Mouse (Mus musculus) lung, postnatal 0 days (tissue): ENCODE results near the gene Tuba8. TPM values are rescaled to one million over a fixed set of nuclear protein-coding genes. Genes with fewer than 3 reads are reported as not detected.

ENCODE experiments used
- ATAC-seq: fragments of 200-750 bp; cut with Nextera tagmentation; 2 replicates; pipeline ENCODE4 v1.8.0; 2017; ENCODE audit warnings: moderate library complexity
- DNase-seq: peaks from one replicate; pipeline ENCODE4 v3.0.0-alpha.2; 2016; ENCODE audit warnings: low spot score
- H3K27ac ChIP-seq: fragments of 300-500 bp; sonication (generic); 2 replicates; pipeline ENCODE4 v1.5.1; 2014; ENCODE audit warnings: antibody characterized with exemption, mild to moderate bottlenecking, low read length, mixed read lengths
- H3K27me3 ChIP-seq: fragments of 300-500 bp; sonication (generic); replicated peaks from 2 replicates; pipeline ENCODE4 v1.6.1; 2014; ENCODE audit warnings: low read length, mixed read lengths; ENCODE audit not compliant: insufficient read depth
- H3K36me3 ChIP-seq: fragments of 300-500 bp; sonication (generic); 2 replicates; pipeline ENCODE4 v1.6.1; 2014; ENCODE audit warnings: low read length, mixed read lengths; ENCODE audit not compliant: insufficient read depth
- H3K4me1 ChIP-seq: fragments of 300-500 bp; sonication (generic); 2 replicates; pipeline ENCODE4 v1.6.1; 2014; ENCODE audit warnings: antibody characterized with exemption, low read depth, low read length, mixed read lengths; ENCODE audit not compliant: insufficient read depth
- H3K4me2 ChIP-seq: fragments of 300-500 bp; sonication (generic); replicated peaks from 2 replicates; pipeline ENCODE4 v1.6.1; 2014; ENCODE audit warnings: low read depth, mild to moderate bottlenecking, low read length, moderate library complexity, mixed read lengths
- H3K4me3 ChIP-seq: fragments of 300-500 bp; sonication (generic); 2 replicates; pipeline ENCODE4 v1.5.1; 2014; ENCODE audit warnings: low read depth, low read length
- H3K9ac ChIP-seq: fragments of 300-500 bp; sonication (generic); replicated peaks from 2 replicates; pipeline ENCODE4 v1.6.1; 2014; ENCODE audit warnings: low read depth, mild to moderate bottlenecking
- H3K9me3 ChIP-seq: fragments of 300-500 bp; sonication (generic); 2 replicates; pipeline ENCODE4 v1.6.1; 2016; ENCODE audit warnings: low read length, mixed read lengths
- CTCF ChIP-seq: IDR thresholded peaks from 2 replicates; pipeline ENCODE4 v1.5.1; 2016; ENCODE audit warnings: antibody characterized with exemption, mild to moderate bottlenecking
- EP300 ChIP-seq: IDR thresholded peaks from 2 replicates; pipeline ENCODE4 v1.6.1; 2016; ENCODE audit warnings: antibody characterized with exemption, mild to moderate bottlenecking, control low read depth
- WGBS: fragments of 180-500 bp; shearing (Covaris S2); extraction: QIAGEN DNeasy Blood & Tissue Kit; methylation state at CpG from one replicate; pipeline ENCODE4 v1.1.7; 2014; 5-methylcytosine and 5-hydroxymethylcytosine counted together
- polyA plus RNA-seq: library from polyadenylated mRNA; unstranded; fragments of >200 nt; fragmentation: Nextera tagmentation; extraction: Ambion mirVana; gene quantifications from 2 replicates; pipeline ENCODE4 v1.2.1, GENCODE M21; 2015

Tuba8 gene
- polyA plus RNA-seq, 1 experiment from 2014 or later, result 13.9 TPM

DNA sequence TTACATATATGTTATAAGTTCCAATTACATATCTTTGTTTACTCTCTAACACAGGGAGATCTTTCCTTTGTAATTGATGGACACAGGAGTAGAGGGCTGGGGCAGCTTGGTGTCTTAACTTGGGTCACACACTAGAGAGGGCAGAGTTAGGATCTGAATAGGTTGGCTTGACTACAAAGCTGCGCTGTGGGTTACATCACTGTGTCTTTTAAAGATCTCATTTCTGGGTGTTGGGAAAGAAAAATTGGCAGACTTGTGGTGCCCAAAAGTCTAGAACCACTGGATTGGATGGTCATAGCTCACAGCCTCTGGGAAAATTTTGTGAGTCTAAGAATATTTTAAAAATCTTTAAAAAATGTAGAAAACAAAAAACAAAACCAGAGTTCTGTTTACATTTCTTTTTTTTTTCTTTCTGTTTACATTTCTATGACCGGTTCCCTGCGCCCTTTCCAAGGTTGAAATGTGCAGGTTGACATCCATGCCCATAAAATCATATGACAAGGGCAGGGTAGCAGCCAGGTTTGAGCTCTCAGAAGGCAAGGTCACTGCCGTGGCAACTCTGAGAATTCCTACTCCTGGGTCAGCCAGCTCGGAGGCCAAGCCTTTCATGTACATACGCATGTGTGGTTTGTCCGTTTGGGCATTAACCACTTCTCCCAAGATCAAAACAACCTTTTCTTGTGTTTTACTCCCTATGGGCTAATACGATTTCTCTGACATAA lies 11.5 kb downstream of the Tuba8 start:
- WGBS, result 72% methylated on average over 8 of the region's 8 CpGs
- Histone ChIP-seq H3K36me3 (no peaks in the 10 kb centered on the region), H3K4me1 (no peaks in the 10 kb centered on the region), H3K27ac (no peak overlapping the region), H3K9ac (no peak overlapping the region), H3K27me3 (no peaks in the 10 kb centered on the region), H3K4me2 (no peak overlapping the region), H3K4me3 (no peak overlapping the region), H3K9me3 (no peaks in the 10 kb centered on the region)
- ATAC-seq, result no peak
- no peak for DNase-seq
- no peak for TF ChIP-seq EP300
- TF ChIP-seq CTCF, result no peak

GRCm38 (mm10) chr6:121223001-121223400 lies 12.5 kb downstream of the Tuba8 start:
- no peak for DNase-seq
- Histone ChIP-seq H3K4me2 (no peak overlapping the region), H3K4me3 (no peak overlapping the region), H3K9me3 (no peaks in the 10 kb centered on the region), H3K36me3 (no peaks in the 10 kb centered on the region), H3K27me3 (no peaks in the 10 kb centered on the region), H3K4me1 (no peaks in the 10 kb centered on the region), H3K27ac (no peak overlapping the region), H3K9ac (no peak overlapping the region)
- WGBS, result 96% methylated on average over 14 of the region's 14 CpGs
- no peak for ATAC-seq
- TF ChIP-seq CTCF (no peak), EP300 (no peak)

DNA sequence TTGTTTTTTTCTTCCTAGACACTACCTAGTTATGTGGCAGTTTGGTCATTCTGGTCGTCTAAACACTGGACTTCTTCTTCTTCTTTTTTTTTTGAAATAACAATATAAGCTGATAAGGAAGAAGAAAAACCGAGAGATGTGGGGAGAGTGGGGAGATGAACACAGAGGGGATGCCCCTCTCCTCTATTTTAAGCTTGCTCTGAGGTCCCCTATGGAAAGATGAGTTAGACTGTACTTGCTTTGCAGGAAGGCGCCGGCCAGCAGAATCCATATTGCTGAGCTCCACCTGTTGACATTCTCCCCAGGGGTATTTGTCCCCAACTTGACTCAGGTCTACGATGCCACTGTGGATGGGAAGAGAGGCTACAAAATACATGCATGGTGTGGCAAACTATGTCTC lies 13.6 kb downstream of the Tuba8 start:
- no peak for DNase-seq
- TF ChIP-seq CTCF (no peak), EP300 (no peak)
- H3K9ac ChIP-seq, result no peak overlapping the region
- no peak overlapping the region for H3K4me3 ChIP-seq
- 64% methylated on average over 5 of the region's 5 CpGs for WGBS
- H3K4me1 ChIP-seq, result no peaks in the 10 kb centered on the region
- H3K4me2 ChIP-seq, result no peak overlapping the region
- H3K9me3 ChIP-seq, result no peaks in the 10 kb centered on the region
- H3K27ac ChIP-seq, result no peak overlapping the region
- no peaks in the 10 kb centered on the region for H3K36me3 ChIP-seq
- no peak for ATAC-seq
- H3K27me3 ChIP-seq, result no peaks in the 10 kb centered on the region

- no peak overlapping the region for H3K9ac ChIP-seq
- DNase-seq (no peak), ATAC-seq (no peak)
- H3K4me1 ChIP-seq, result no peaks in the 10 kb centered on the region
- H3K4me3 ChIP-seq, result no peak overlapping the region
- H3K27me3 ChIP-seq, result no peaks in the 10 kb centered on the region
- H3K4me2 ChIP-seq, result no peak overlapping the region
- 17% methylated on average over 6 of the region's 6 CpGs for WGBS
- no peaks in the 10 kb centered on the region for H3K36me3 ChIP-seq
- H3K9me3 ChIP-seq, result no peaks in the 10 kb centered on the region
- TF ChIP-seq CTCF, result no peak
- TF ChIP-seq EP300, result no peak
- no peak overlapping the region for H3K27ac ChIP-seq
Measured at GRCm38 (mm10) chr6:121224993-121225392, 14.5 kb downstream of the Tuba8 start.

GRCm38 (mm10) chr6:121226043-121226442 lies 15.5 kb downstream of the Tuba8 start:
- no peak overlapping the region for H3K9ac ChIP-seq
- H3K4me3 ChIP-seq, result no peak overlapping the region
- H3K4me1 ChIP-seq, result no peaks in the 10 kb centered on the region
- no peaks in the 10 kb centered on the region for H3K27me3 ChIP-seq
- TF ChIP-seq EP300 (no peak), CTCF (no peak)
- no peak overlapping the region for H3K27ac ChIP-seq
- no peak for DNase-seq
- H3K9me3 ChIP-seq, result no peaks in the 10 kb centered on the region
- no peak for ATAC-seq
- H3K36me3 ChIP-seq, result no peaks in the 10 kb centered on the region
- 51% methylated on average over 4 of the region's 4 CpGs for WGBS
- no peak overlapping the region for H3K4me2 ChIP-seq

GRCm38 (mm10) chr6:121226744-121227143 lies 16.2 kb downstream of the Tuba8 start:
- H3K27ac ChIP-seq, result no peak overlapping the region
- H3K27me3 ChIP-seq, result no peaks in the 10 kb centered on the region
- DNase-seq (no peak), ATAC-seq (no peak)
- TF ChIP-seq CTCF (no peak), EP300 (no peak)
- no peaks in the 10 kb centered on the region for H3K36me3 ChIP-seq
- no peak overlapping the region for H3K4me2 ChIP-seq
- H3K4me1 ChIP-seq, result no peaks in the 10 kb centered on the region
- H3K9me3 ChIP-seq, result no peaks in the 10 kb centered on the region
- no peak overlapping the region for H3K9ac ChIP-seq
- WGBS, result 70% methylated on average over 2 of the region's 2 CpGs
- H3K4me3 ChIP-seq, result no peak overlapping the region
